Mouse (Mus musculus): ENCODE measurements around the gene Telo2.

- TF ChIP-seq TAL1 (IDR thresholded peaks at IDR 0.05; ENCODE audit: low read length) (no peak), GATA1 (IDR thresholded peaks at IDR 0.05; ENCODE audit: low read length) (no peak)
These were observed 51.4 kb downstream of the Telo2 start for GRCm38 (mm10) chr17:25064351-25064750.

Data from erythroblast, embryonic 14.5 days (primary cell).